Mouse (Mus musculus) hindbrain, embryonic 16.5 days (tissue): Measurements from ENCODE around the gene Stam. TPM values are rescaled to one million over a fixed set of nuclear protein-coding genes. Genes with fewer than 3 reads are reported as not detected.

ENCODE experiments used
- polyA plus RNA-seq: library from polyadenylated mRNA; unstranded; fragments of >200 nt; fragmentation: Nextera tagmentation; extraction: Ambion mirVana; gene quantifications from 2 replicates; pipeline ENCODE4 v1.2.1, GENCODE M21; 2015

Gene Stam
- polyA plus RNA-seq, 1 experiment from 2014 or later: 129 TPM

Other genes starting within 250 kb of the Stam start
- gene Hacd1, start 18.0 kb upstream of the Stam start, polyA plus RNA-seq: 78.3 and 84.2 TPM in 2 replicates
- gene Tmem236, start 100.4 kb downstream of the Stam start, polyA plus RNA-seq: 0.06 and 0.30 TPM in 2 replicates
- 5.9 and 7.0 TPM in 2 replicates for gene Mrc1, start 155.3 kb downstream of the Stam start, polyA plus RNA-seq